Mouse (Mus musculus): ENCODE data around the gene Elmo1. TPM values are rescaled to one million over a fixed set of nuclear protein-coding genes. Genes with fewer than 3 reads are reported as not detected.

Gene Elmo1
- polyA plus RNA-seq, 1 experiment from 2014 or later, result 49.5 TPM

DNA sequence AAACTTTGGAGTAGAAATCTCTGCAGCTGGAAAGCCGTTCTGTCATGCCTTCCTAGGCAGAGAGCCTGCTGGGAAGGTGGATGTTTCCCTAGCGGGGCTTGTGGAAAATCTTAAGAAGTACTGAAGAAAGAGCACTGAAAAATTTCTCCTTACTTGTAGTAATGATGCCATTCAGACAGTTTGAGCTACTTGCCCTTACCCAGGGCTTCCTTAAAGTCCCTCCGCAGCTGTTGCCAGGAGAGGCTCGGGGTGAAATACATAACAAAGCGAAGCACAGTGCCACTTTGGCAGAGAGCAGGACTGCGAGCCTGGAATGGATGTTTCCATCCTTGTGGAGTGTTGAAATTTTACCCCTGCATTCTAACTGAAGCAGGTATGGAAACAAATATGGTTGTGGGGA is 164.5 kb downstream of the Elmo1 start:
- ATAC-seq (ENCODE audit: low read depth), result no peak
- Histone ChIP-seq H3K4me3 (ENCODE audit: low read depth, low read length) (no peak overlapping the region), H3K9ac (replicated peaks; ENCODE audit: low read depth, low read length) (no peak overlapping the region), H3K4me1 (ENCODE audit: control insufficient read depth, insufficient read depth, low read length) (no peaks in the 10 kb centered on the region), H3K27me3 (ENCODE audit: control insufficient read depth, insufficient read depth, low read length) (no peaks in the 10 kb centered on the region), H3K36me3 (ENCODE audit: control insufficient read depth, insufficient read depth, low read length) (no peaks in the 10 kb centered on the region), H3K4me2 (ENCODE audit: low read depth, low read length) (no peak overlapping the region), H3K9me3 (ENCODE audit: control insufficient read depth, low read length) (no peaks in the 10 kb centered on the region), H3K27ac (ENCODE audit: low read depth, low read length) (no peak overlapping the region)
- WGBS, result 72% methylated on average over 6 of the region's 6 CpGs

DNA sequence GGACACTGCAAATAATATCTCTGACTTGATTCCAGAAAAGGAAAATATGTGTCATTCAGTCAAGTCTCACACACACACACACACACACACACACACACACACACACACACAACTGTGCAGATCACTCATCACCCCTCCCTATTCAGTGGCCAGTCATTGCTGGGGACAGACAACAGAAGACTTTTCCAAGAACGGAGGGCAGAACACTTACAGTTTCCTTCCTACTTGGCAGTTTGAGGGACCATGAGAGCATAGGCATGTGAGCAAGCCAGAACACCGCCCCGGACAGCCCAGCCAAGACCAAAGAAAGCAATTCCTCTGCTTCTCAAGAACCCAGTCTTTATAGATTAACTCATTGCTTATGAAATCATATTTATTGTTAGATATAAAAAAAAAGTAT is 165.0 kb downstream of the Elmo1 start:
- H3K9me3 ChIP-seq (ENCODE audit: control insufficient read depth, low read length), result no peaks in the 10 kb centered on the region
- H3K9ac ChIP-seq (replicated peaks; ENCODE audit: low read depth, low read length), result no peak overlapping the region
- H3K27me3 ChIP-seq (ENCODE audit: control insufficient read depth, insufficient read depth, low read length), result no peaks in the 10 kb centered on the region
- 89% methylated on average over 3 of the region's 3 CpGs for WGBS
- no peak overlapping the region for H3K27ac ChIP-seq (ENCODE audit: low read depth, low read length)
- H3K36me3 ChIP-seq (ENCODE audit: control insufficient read depth, insufficient read depth, low read length), result no peaks in the 10 kb centered on the region
- H3K4me3 ChIP-seq (ENCODE audit: low read depth, low read length), result no peak overlapping the region
- H3K4me2 ChIP-seq (ENCODE audit: low read depth, low read length), result no peak overlapping the region
- H3K4me1 ChIP-seq (ENCODE audit: control insufficient read depth, insufficient read depth, low read length), result no peaks in the 10 kb centered on the region
- ATAC-seq (ENCODE audit: low read depth), result no peak

DNA sequence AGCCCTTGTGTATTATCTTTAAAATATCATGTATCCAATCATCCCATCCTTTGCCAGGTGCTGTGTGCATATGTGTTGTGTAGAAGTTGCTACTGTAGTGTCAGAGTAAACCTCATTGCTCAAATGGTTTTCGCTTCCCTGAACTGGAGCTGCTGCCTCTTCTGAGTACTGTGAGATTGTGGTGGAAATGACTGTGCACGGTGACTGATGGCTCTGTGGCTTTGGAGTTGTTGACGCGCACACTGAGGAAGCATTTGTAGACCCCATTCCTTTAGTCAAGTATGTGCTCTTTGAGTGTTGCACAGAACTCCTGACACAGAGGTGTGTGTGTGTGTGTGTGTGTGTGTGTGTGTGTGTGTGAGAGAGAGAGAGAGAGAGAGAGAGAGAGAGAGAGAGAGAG is 166.2 kb downstream of the Elmo1 start:
- H3K4me3 ChIP-seq (ENCODE audit: low read depth, low read length), result no peak overlapping the region
- H3K4me1 ChIP-seq (ENCODE audit: control insufficient read depth, insufficient read depth, low read length), result no peaks in the 10 kb centered on the region
- no peak overlapping the region for H3K9ac ChIP-seq (replicated peaks; ENCODE audit: low read depth, low read length)
- ATAC-seq (ENCODE audit: low read depth), result no peak
- H3K27me3 ChIP-seq (ENCODE audit: control insufficient read depth, insufficient read depth, low read length), result no peaks in the 10 kb centered on the region
- no peak overlapping the region for H3K4me2 ChIP-seq (ENCODE audit: low read depth, low read length)
- WGBS, result 96% methylated on average over 4 of the region's 4 CpGs
- H3K9me3 ChIP-seq (ENCODE audit: control insufficient read depth, low read length), result no peaks in the 10 kb centered on the region
- H3K27ac ChIP-seq (ENCODE audit: low read depth, low read length), result no peak overlapping the region
- no peaks in the 10 kb centered on the region for H3K36me3 ChIP-seq (ENCODE audit: control insufficient read depth, insufficient read depth, low read length)

DNA sequence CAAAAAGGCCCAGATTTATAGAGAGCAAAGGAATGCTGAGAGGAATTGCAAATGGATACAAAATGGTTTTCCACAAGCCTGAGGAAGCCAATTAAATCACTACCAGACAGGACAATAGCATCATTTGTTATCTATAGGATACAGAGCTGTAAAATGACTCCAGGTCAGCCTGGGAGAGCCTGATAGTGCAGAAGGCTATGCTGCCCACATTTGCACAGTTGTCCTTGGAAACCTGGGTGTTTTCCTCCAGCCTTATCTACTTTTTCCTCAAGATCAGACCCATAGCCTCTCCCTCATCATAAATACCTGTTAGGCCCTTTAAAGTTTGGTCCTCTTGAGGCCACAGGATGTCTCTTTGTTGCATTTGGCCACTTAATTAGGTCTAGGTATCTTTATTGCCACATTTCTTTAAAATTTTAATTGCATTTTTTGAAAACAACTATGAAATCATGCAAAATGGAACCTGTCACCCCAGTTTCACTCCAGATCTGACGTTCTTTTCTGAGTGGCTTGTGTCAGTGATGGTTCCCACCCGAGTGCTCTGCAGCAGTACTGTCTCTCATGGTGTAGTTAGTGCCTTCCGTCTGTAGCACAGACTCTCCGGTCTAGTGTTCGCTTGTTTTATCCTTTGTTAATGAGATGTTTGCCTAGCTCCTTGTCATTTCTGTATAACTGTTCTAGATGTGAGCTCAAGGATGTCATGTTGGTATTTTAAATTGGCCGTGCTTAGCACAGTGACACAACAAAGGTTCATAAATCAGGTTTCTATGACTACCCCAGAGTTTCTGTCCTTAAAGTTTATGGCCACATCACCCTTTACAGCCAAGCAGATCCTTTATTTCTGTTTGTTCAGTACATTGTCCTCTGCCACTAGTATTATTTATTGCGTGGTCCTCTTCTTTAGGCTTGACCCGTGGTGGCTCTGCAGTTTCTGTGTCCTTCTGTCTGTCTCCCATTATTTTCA is 167.4 kb downstream of the Elmo1 start:
- Histone ChIP-seq H3K36me3 (ENCODE audit: control insufficient read depth, insufficient read depth, low read length) (no peaks in the 10 kb centered on the region), H3K9me3 (ENCODE audit: control insufficient read depth, low read length) (no peaks in the 10 kb centered on the region), H3K4me1 (ENCODE audit: control insufficient read depth, insufficient read depth, low read length) (no peaks in the 10 kb centered on the region), H3K4me2 (ENCODE audit: low read depth, low read length) (no peak overlapping the region), H3K4me3 (ENCODE audit: low read depth, low read length) (no peak overlapping the region), H3K27me3 (ENCODE audit: control insufficient read depth, insufficient read depth, low read length) (no peaks in the 10 kb centered on the region), H3K9ac (replicated peaks; ENCODE audit: low read depth, low read length) (no peak overlapping the region), H3K27ac (ENCODE audit: low read depth, low read length) (no peak overlapping the region)
- ATAC-seq (ENCODE audit: low read depth), result no peak
- WGBS, result 36% methylated on average over 8 of the region's 8 CpGs

DNA sequence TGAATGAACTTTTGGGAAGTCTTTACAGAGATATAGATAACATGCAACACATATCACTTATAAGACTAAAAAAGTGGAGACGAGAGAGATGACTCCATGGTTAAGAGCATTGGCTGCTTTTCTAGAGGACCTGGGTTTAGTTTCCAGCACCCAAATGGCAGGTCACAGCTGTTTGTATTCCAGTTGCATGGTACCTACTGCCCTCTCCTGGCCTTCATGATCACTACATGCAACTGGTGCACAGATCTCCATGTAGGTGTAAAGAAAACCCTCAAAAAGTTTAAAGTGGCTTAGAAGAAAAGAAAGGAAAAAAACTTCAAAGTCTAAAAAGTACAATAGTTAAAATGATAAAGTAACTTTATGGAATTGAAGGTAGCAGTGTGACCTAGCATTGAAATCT is 172.8 kb downstream of the Elmo1 start:
- Histone ChIP-seq H3K27me3 (ENCODE audit: control insufficient read depth, insufficient read depth, low read length) (no peaks in the 10 kb centered on the region), H3K36me3 (ENCODE audit: control insufficient read depth, insufficient read depth, low read length) (no peaks in the 10 kb centered on the region), H3K4me3 (ENCODE audit: low read depth, low read length) (no peak overlapping the region), H3K27ac (ENCODE audit: low read depth, low read length) (no peak overlapping the region), H3K9me3 (ENCODE audit: control insufficient read depth, low read length) (no peaks in the 10 kb centered on the region), H3K4me2 (ENCODE audit: low read depth, low read length) (no peak overlapping the region), H3K9ac (replicated peaks; ENCODE audit: low read depth, low read length) (no peak overlapping the region), H3K4me1 (ENCODE audit: control insufficient read depth, insufficient read depth, low read length) (no peaks in the 10 kb centered on the region)
- 98% methylated on average over 1 of the region's 1 CpGs for WGBS
- ATAC-seq (ENCODE audit: low read depth), result no peak

DNA sequence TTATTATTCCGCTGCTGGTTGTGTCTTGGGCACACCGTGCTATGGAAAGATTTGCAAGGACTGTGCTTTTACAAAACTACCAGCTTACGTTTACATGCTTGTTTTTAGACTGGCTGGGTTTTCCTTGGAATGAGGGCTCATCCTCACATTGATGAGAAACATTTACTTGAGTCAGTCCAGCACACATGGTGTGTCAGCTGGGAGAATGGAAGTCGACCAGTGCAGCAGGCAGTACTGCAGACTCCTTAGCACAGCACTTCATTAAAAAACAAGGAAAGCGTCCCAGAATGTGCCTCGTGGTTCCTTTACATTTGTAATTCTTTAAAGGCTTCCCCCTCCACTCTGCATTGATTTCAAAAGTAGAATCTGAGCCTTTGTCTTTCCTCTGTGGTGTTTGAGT is 179.8 kb downstream of the Elmo1 start:
- Histone ChIP-seq H3K27ac (ENCODE audit: low read depth, low read length) (no peak overlapping the region), H3K27me3 (ENCODE audit: control insufficient read depth, insufficient read depth, low read length) (no peaks in the 10 kb centered on the region), H3K4me1 (ENCODE audit: control insufficient read depth, insufficient read depth, low read length) (no peaks in the 10 kb centered on the region), H3K9ac (replicated peaks; ENCODE audit: low read depth, low read length) (no peak overlapping the region), H3K9me3 (ENCODE audit: control insufficient read depth, low read length) (no peaks in the 10 kb centered on the region), H3K4me2 (ENCODE audit: low read depth, low read length) (no peak overlapping the region), H3K36me3 (ENCODE audit: control insufficient read depth, insufficient read depth, low read length) (no peaks in the 10 kb centered on the region), H3K4me3 (ENCODE audit: low read depth, low read length) (no peak overlapping the region)
- ATAC-seq (ENCODE audit: low read depth), result no peak
- 63% methylated on average over 6 of the region's 6 CpGs for WGBS

DNA sequence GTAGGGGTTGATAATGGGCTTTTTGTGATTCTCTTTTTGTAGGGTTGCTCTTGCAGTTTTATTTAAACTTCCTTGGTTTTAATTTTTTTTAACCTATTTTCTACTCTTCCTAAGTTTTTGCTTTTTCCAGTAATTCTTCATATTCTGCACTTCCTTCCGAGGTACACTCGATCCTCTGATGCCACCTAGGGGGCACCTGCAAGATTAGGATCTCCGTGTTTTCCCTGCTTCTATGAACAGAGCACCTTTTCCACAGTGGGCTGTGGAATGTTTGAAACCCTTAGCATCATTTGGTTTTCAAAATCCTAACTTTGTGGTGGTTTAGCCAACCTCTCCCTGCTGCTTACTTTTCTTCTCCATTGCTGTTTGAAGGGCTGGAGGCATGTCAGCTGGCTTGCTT is 181.4 kb downstream of the Elmo1 start:
- Histone ChIP-seq H3K27me3 (ENCODE audit: control insufficient read depth, insufficient read depth, low read length) (no peaks in the 10 kb centered on the region), H3K27ac (ENCODE audit: low read depth, low read length) (no peak overlapping the region), H3K36me3 (ENCODE audit: control insufficient read depth, insufficient read depth, low read length) (no peaks in the 10 kb centered on the region), H3K4me1 (ENCODE audit: control insufficient read depth, insufficient read depth, low read length) (no peaks in the 10 kb centered on the region), H3K9ac (replicated peaks; ENCODE audit: low read depth, low read length) (no peak overlapping the region), H3K4me2 (ENCODE audit: low read depth, low read length) (no peak overlapping the region), H3K4me3 (ENCODE audit: low read depth, low read length) (no peak overlapping the region), H3K9me3 (ENCODE audit: control insufficient read depth, low read length) (no peaks in the 10 kb centered on the region)
- WGBS, result 52% methylated on average over 3 of the region's 3 CpGs
- ATAC-seq (ENCODE audit: low read depth), result no peak

DNA sequence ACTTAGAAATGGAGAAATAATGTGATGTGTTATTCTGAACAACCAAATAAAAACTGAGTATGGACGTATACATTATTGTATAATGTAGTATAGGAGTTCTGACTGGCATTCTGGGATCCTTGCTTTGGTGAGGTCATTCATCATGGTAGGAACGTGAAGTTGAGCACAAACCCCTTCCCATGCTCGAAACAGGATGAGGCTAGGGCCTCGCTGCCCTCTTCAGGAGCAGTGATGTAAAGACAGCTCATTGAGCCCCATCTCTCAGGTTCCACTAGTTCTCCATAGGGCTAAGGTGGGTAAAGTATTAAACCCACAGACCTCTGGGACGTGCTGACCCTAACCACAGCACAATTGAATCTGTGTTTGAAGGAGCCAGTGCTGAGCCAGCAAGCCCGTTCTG is 182.2 kb downstream of the Elmo1 start:
- H3K9ac ChIP-seq (replicated peaks; ENCODE audit: low read depth, low read length), result no peak overlapping the region
- 48% methylated on average over 6 of the region's 6 CpGs for WGBS
- no peaks in the 10 kb centered on the region for H3K36me3 ChIP-seq (ENCODE audit: control insufficient read depth, insufficient read depth, low read length)
- ATAC-seq (ENCODE audit: low read depth), result peak; percentile 70
- no peaks in the 10 kb centered on the region for H3K9me3 ChIP-seq (ENCODE audit: control insufficient read depth, low read length)
- H3K4me3 ChIP-seq (ENCODE audit: low read depth, low read length), result no peak overlapping the region
- no peak overlapping the region for H3K27ac ChIP-seq (ENCODE audit: low read depth, low read length)
- H3K27me3 ChIP-seq (ENCODE audit: control insufficient read depth, insufficient read depth, low read length), result no peaks in the 10 kb centered on the region
- H3K4me1 ChIP-seq (ENCODE audit: control insufficient read depth, insufficient read depth, low read length), result no peaks in the 10 kb centered on the region
- H3K4me2 ChIP-seq (ENCODE audit: low read depth, low read length), result no peak overlapping the region

DNA sequence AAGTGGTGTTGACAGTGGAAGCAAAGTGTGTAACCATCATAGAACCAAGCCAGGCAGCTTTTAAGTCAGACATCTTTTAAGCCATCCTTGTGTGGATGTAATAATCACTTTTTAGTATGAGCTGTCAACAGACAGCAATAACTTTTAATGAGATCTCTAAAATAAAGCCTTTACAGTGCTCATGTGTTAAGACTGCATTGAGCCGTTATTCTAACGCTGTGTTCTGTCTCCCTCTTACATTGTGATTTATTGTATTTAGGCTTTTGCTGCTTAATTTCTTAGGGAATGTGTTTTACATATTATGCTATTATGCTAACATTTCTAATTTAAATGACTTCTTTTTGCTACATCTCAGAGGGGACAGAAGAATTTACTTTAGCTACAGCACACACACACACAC is 189.5 kb downstream of the Elmo1 start:
- no peaks in the 10 kb centered on the region for H3K36me3 ChIP-seq (ENCODE audit: control insufficient read depth, insufficient read depth, low read length)
- peak; percentile 60; the same call in 1 of the 2 replicates for ATAC-seq (ENCODE audit: low read depth)
- H3K4me3 ChIP-seq (ENCODE audit: low read depth, low read length), result no peak overlapping the region
- no peak overlapping the region for H3K9ac ChIP-seq (replicated peaks; ENCODE audit: low read depth, low read length)
- H3K27me3 ChIP-seq (ENCODE audit: control insufficient read depth, insufficient read depth, low read length), result no peaks in the 10 kb centered on the region
- H3K27ac ChIP-seq (ENCODE audit: low read depth, low read length), result no peak overlapping the region
- 36% methylated on average over 2 of the region's 2 CpGs for WGBS
- no peaks in the 10 kb centered on the region for H3K4me1 ChIP-seq (ENCODE audit: control insufficient read depth, insufficient read depth, low read length)
- H3K4me2 ChIP-seq (ENCODE audit: low read depth, low read length), result no peak overlapping the region
- H3K9me3 ChIP-seq (ENCODE audit: control insufficient read depth, low read length), result no peaks in the 10 kb centered on the region
